Mouse (Mus musculus) hindbrain, postnatal 0 days (tissue): ENCODE measurements around the gene C130073F10Rik. TPM values are rescaled to one million over a fixed set of nuclear protein-coding genes. Genes with fewer than 3 reads are reported as not detected.
"Not testable (repeated sequence)": the region's sequence is repeated elsewhere in the genome, so short reads cannot be mapped to it uniquely, and the experiment has no call there.

ENCODE experiments used
- ATAC-seq: fragments of 200-750 bp; cut with Nextera tagmentation; 2 replicates; pipeline ENCODE4 v1.8.0; 2017; ENCODE audit warnings: mild to moderate bottlenecking, moderate TSS enrichment, moderate library complexity
- DNase-seq: peaks from one replicate; pipeline ENCODE4 v3.0.0-alpha.2; 2015; ENCODE audit warnings: low spot score
- H3K27ac ChIP-seq: fragments of 300-500 bp; sonication (generic); 2 replicates; pipeline ENCODE4 v1.5.1; 2014; ENCODE audit warnings: mild to moderate bottlenecking
- H3K27me3 ChIP-seq: fragments of 300-500 bp; sonication (generic); 2 replicates; pipeline ENCODE4 v1.6.1; 2014; ENCODE audit warnings: low read length, mixed read lengths; ENCODE audit not compliant: insufficient read depth
- H3K36me3 ChIP-seq: fragments of 300-500 bp; sonication (generic); 2 replicates; pipeline ENCODE4 v1.6.1; 2014; ENCODE audit warnings: low read length, mixed read lengths; ENCODE audit not compliant: insufficient read depth
- H3K4me1 ChIP-seq: fragments of 300-500 bp; sonication (generic); 2 replicates; pipeline ENCODE4 v1.6.1; 2014; ENCODE audit warnings: antibody characterized with exemption, low read length, mixed read lengths; ENCODE audit not compliant: insufficient read depth
- H3K4me2 ChIP-seq: fragments of 300-500 bp; sonication (generic); 2 replicates; pipeline ENCODE4 v1.6.1; 2014; ENCODE audit warnings: low read depth, mild to moderate bottlenecking, low read length, moderate library complexity, mixed read lengths
- H3K4me3 ChIP-seq: fragments of 300-500 bp; sonication (generic); 2 replicates; pipeline ENCODE4 v1.5.1; 2014; ENCODE audit warnings: low read length
- H3K9ac ChIP-seq: fragments of 300-500 bp; sonication (generic); replicated peaks from 2 replicates; pipeline ENCODE4 v1.6.1; 2014; ENCODE audit warnings: mild to moderate bottlenecking, low read length, moderate library complexity, mixed read lengths
- H3K9me3 ChIP-seq: fragments of 300-500 bp; sonication (generic); 2 replicates; pipeline ENCODE4 v1.6.1; 2016; ENCODE audit warnings: low read length, mixed read lengths
- CTCF ChIP-seq: IDR thresholded peaks from 2 replicates; pipeline ENCODE4 v1.5.1; 2016; ENCODE audit warnings: antibody characterized with exemption, control low read depth, low read depth
- WGBS: fragments of 180-500 bp; shearing (Covaris S2); extraction: QIAGEN DNeasy Blood & Tissue Kit; methylation state at CpG from one replicate; pipeline ENCODE4 v1.1.7; 2014; 5-methylcytosine and 5-hydroxymethylcytosine counted together
- polyA plus RNA-seq: library from polyadenylated mRNA; unstranded; fragments of >200 nt; fragmentation: Nextera tagmentation; extraction: Ambion mirVana; gene quantifications from 2 replicates; pipeline ENCODE4 v1.2.1, GENCODE M21; 2015
- total RNA-seq: library from RNA; depleted of rRNA; stranded (reverse); fragments of >200 nt; gene quantifications from 2 replicates; pipeline ENCODE4 v1.2.3, GENCODE M21; 2014; rRNA removed

Gene C130073F10Rik
- total RNA-seq: not detected in 2 replicates
- not detected in 2 replicates for polyA plus RNA-seq

GRCm38 (mm10) chr4:101893656-101894420 is at the start of gene C130073F10Rik:
C130073F10Rik (minus strand) TSS chr4:101893789.
- H3K4me3 ChIP-seq: no peak within 1 kb of the TSS
- 84% methylated on average over 7 of the region's 7 CpGs for WGBS
- no peaks in the 10 kb centered on the region for H3K9me3 ChIP-seq
- no peaks in the 10 kb centered on the region for H3K27me3 ChIP-seq
- H3K27ac ChIP-seq: no peak within 1 kb of the TSS
- ATAC-seq: no peak
- H3K36me3 ChIP-seq: no peaks in the 10 kb centered on the region
- no peak for DNase-seq
- no peak within 1 kb of the TSS for H3K4me2 ChIP-seq
- no peak for TF ChIP-seq CTCF
- H3K9ac ChIP-seq: no peak within 1 kb of the TSS
- no peaks in the 10 kb centered on the region for H3K4me1 ChIP-seq

DNA sequence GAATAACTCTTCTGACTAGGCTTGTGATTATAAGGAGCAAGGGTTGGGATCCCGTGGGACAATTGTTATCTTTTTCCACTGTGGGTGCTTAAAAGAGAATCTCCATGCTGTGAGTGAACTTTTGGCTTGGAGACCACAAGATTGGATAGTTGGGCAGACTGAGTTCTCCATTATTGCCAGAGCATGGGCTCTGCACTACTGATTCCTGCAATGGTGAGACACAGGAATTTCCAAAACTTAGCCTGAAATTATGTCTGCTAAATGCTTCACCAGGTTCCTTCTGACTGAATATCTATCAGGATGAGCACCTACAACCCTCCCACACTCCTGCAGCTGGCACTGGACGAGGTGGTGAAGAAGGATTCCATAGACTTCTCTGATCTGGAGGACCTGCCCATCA is 46.5 kb upstream of the C130073F10Rik start, which contains the start of gene Gm12794:
Gene Gm12794 (plus strand): TSS at position 301 of the 400 bp plus-strand sequence.
- not testable (repeated sequence) for DNase-seq, H3K27me3 ChIP-seq, H3K27ac ChIP-seq, H3K9ac ChIP-seq, H3K9me3 ChIP-seq, H3K4me1 ChIP-seq, H3K4me3 ChIP-seq, H3K36me3 ChIP-seq, H3K4me2 ChIP-seq, ATAC-seq
- 86% methylated on average over 2 of the region's 2 CpGs for WGBS

DNA sequence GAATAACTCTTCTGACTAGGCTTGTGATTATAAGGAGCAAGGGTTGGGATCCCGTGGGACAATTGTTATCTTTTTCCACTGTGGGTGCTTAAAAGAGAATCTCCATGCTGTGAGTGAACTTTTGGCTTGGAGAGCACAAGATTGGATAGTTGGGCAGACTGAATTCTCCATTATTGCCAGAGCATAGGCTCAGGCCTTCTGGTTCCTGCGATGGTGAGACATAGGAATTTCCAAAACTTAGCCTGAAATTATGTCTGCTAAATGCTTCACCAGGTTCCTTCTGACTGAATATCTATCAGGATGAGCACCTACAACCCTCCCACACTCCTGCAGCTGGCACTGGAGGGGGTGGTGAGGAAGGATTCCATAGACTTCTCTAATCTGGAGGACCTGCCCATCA is 15.2 kb upstream of the C130073F10Rik start, which contains the start of gene Gm12800:
Gene Gm12800 (plus strand): TSS at position 301 of the 400 bp plus-strand sequence.
- H3K27ac ChIP-seq, DNase-seq: not testable (repeated sequence)

GRCm38 (mm10) chr4:101889377-101889776 is 4.2 kb downstream of the C130073F10Rik start:
- no peak overlapping the region for H3K4me3 ChIP-seq
- no peaks in the 10 kb centered on the region for H3K36me3 ChIP-seq
- DNase-seq: no peak

More for the DNA sequence above, 15.2 kb upstream of the C130073F10Rik start, which contains the start of gene Gm12800:
- 100% methylated on average over 1 of the region's 2 CpGs for WGBS
- not testable (repeated sequence) for H3K27me3 ChIP-seq, H3K9ac ChIP-seq, H3K4me2 ChIP-seq, ATAC-seq, H3K4me1 ChIP-seq, H3K9me3 ChIP-seq, H3K36me3 ChIP-seq, H3K4me3 ChIP-seq

DNA sequence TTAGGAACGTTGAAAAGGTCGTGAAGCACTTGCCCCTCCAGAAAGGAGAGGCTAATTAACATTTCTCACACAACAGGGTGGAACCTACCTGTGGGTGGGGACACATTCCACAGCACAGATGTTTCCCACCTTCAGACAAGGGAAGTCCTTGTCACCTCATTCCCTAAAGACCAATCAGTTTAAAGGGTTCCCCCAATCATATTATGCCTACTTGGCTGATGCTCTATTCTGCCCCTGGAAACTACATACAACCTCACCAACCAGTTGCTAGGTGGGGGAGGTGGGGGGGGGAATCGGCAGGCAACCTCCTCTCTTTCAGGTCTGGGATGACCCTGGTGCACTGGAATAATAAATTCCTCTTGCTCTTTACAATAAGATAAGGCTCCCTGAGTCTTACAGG is 9.9 kb downstream of the C130073F10Rik start:
- Histone ChIP-seq H3K4me2 (no peak overlapping the region), H3K27ac (no peak overlapping the region), H3K4me3 (no peak overlapping the region), H3K9me3 (no peaks in the 10 kb centered on the region), H3K27me3 (no peaks in the 10 kb centered on the region), H3K36me3 (no peaks in the 10 kb centered on the region), H3K4me1 (no peaks in the 10 kb centered on the region), H3K9ac (no peak overlapping the region)
- DNase-seq (no peak), ATAC-seq (no peak)
- TF ChIP-seq CTCF: no peak
- 49% methylated on average over 3 of the region's 3 CpGs for WGBS

More at GRCm38 (mm10) chr4:101889377-101889776, 4.2 kb downstream of the C130073F10Rik start:
- H3K4me1 ChIP-seq: no peaks in the 10 kb centered on the region
- no peaks in the 10 kb centered on the region for H3K9me3 ChIP-seq
- H3K4me2 ChIP-seq: no peak overlapping the region
- H3K27me3 ChIP-seq: no peaks in the 10 kb centered on the region
- H3K27ac ChIP-seq: no peak overlapping the region
- ATAC-seq: no peak
- no peak for TF ChIP-seq CTCF
- no peak overlapping the region for H3K9ac ChIP-seq

- WGBS: 85% methylated on average over 14 of the region's 15 CpGs
- H3K36me3 ChIP-seq, H3K4me2 ChIP-seq, H3K9me3 ChIP-seq, H3K9ac ChIP-seq, H3K4me3 ChIP-seq, DNase-seq, ATAC-seq, H3K27ac ChIP-seq, H3K4me1 ChIP-seq, H3K27me3 ChIP-seq: not testable (repeated sequence)
Measured at GRCm38 (mm10) chr4:101875687-101876086, 17.9 kb downstream of the C130073F10Rik start.

DNA sequence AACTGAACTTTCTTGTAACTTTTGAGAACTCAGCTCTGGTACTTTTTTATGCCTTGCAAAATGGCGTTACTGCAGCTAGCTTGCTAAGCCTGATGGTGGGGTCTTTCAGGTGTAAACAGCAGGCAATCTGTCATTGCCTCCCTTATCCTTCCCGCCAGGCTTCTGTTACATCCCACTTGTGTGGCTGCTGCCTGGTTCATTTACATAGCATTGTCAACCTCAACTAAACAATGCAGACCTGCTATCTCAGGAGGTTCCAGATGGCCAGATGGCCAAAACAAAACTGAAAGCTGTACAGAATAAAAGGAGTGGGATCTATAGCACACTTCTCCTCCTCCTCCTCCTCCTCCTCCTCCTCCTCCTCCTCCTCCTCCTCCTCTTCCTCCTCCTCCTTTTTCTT is 21.6 kb downstream of the C130073F10Rik start:
- 61% methylated on average over 2 of the region's 2 CpGs for WGBS
- not testable (repeated sequence) for DNase-seq, H3K27ac ChIP-seq, H3K4me1 ChIP-seq, H3K9ac ChIP-seq, H3K9me3 ChIP-seq, H3K36me3 ChIP-seq, H3K4me3 ChIP-seq, ATAC-seq, H3K4me2 ChIP-seq, H3K27me3 ChIP-seq
